Mouse (Mus musculus) v-Abl transformed pro-B cells (cell line): Measurements from ENCODE around the gene Herc6.

Experiments
- in situ Hi-C, 2 experiments: fragments of 400-800 bp; cut with MboI; formaldehyde crosslinking; loops; one replicate each; pipeline ENCODE4 v1.15.1; 2025; ENCODE audit not compliant: unreplicated experiment in 2 of 2

Gene Herc6

DNA sequence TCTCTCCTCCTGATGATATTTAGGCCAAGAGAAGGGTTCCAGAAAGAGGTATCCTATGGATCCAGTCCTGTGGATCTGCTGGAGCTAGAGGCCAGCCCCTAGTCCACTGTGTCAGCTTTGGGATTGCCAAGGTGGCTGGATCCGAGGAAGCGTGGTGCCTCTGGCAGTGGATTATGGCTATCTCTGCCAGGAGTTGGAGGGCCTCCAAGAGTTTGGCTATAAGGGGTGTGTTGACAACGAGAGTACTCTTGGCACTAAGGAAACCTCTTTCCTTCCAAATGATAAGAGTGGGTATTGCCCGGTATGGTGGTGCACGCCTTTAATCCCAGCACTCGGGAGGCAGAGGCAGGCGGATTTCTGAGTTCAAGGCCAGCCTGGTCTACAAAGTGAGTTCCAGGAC lies 15.3 kb upstream of the Herc6 start:
- in situ Hi-C loops = loop anchor here (5.0 to 25.0 kb wide), 5 partner anchors 128 to 1197 kb away; partner anchors contain the start of genes Vmn1r12 (in 1 of the 2) and Vmn1r21 (in 1 of the 2)

DNA sequence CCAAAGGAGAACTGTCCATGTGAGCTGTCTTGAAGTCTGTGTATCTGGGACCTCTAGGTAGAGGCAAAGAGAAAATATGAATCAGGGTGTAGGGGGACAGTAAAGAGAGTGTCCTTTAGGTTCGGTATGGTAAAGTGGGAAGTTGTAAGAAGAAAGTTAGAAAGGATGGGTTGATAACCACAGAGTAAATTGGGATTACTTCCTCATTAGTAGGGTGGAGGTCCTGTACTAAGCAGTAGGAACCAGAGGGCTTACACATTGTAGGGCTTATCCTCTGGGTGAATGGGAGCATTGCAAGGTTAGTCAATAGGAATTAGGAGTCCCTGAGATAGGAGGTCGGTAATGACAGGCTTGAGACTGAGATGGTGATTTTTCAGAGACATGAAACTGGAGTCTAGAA lies 13.2 kb upstream of the Herc6 start:
- in situ Hi-C loops = loop anchor here (5.0 to 25.0 kb wide), 5 partner anchors 130 to 1195 kb away; partner anchors contain the start of genes Vmn1r12 (in 1 of the 2) and Vmn1r21 (in 1 of the 2)

DNA sequence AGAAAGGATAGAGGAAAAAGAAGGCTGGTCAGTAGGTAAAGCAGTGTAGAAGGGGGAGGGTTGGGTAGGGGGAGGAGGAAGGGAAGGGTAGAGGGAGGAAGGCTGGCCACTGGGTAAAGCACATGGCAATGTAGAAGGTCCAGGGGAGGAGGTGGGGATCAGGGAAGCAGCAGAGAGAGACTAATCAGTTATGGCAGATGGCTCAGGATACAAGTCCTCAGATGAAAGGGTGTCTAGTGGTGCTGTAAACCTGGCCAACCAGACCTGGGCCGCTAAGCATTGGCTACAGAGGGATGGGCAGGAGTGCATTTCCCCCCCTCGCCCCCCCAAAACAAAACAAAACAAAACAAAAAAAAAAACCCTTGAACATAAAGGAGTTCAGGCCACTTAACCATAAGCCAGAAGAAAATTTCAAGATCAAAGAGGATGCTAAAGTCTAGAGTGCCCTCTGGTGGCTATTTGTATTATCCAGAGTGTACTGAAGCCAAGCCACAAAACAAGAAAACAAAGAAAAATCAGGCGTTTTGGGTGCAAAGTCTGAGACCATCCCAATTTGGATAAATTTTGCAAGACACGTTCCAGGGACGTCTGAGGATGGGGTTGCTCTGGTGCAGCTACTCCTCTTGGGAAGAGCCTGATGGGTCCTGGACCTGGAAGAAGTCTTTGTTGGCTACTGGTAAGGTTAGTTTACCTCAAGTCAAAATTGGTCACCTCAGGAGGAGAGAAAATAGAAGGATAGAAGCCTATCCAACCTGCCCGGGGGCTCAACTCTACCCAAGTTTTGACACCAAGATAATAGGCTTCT lies 10.4 kb upstream of the Herc6 start:
- in situ Hi-C loops = loop anchor here (5.0 to 25.0 kb wide), 9 partner anchors 133 to 1192 kb away; partner anchors contain the start of genes Nt5c3 (in 2 of the 2), Vmn1r4 (in 2 of the 2), Lsm5 (in 1 of the 2) and Vmn1r12 (in 1 of the 2)

DNA sequence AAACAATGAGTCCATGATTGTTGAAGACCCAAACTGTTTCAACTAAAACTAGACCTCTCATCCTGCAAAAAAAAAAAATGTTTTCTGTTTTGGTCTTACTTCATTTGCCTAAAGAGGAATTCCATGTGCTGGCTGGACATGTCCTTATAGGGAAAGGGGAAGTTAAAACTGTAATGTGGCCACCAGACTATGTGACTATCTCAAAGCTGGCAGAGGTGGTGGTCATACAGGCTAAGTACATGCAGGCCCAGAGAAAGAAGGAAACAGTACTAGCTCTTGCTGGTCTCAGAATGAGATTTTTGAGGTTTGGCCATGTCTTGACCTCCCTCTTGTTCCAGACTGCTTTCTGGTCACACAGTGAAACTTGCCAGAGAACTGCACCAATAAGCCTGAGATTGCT lies 9.2 kb upstream of the Herc6 start:
- in situ Hi-C loops = loop anchor here (5.0 to 25.0 kb wide), 9 partner anchors 134 to 1191 kb away; partner anchors contain the start of genes Nt5c3 (in 2 of the 2), Vmn1r4 (in 2 of the 2), Lsm5 (in 1 of the 2) and Vmn1r12 (in 1 of the 2)

DNA sequence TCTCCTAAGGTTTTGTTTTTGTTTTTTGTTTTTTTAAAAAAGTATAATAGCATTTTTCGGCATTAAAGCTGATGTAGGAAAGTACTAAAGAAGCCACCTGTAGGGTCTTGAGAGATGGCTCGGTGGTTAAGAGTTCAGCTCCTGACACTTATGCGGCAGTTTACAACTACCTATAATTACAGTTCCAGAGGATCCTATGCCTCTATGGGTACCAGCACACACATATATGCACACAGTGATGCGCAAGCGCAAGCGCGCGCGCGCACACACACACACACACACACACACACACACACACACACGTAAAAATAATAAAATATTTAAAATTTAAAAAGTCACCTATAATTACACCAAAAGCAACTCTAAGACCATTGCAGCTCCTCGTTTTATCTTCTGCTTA lies 795 bp downstream of the Herc6 start:
- in situ Hi-C loops = no loop called here

DNA sequence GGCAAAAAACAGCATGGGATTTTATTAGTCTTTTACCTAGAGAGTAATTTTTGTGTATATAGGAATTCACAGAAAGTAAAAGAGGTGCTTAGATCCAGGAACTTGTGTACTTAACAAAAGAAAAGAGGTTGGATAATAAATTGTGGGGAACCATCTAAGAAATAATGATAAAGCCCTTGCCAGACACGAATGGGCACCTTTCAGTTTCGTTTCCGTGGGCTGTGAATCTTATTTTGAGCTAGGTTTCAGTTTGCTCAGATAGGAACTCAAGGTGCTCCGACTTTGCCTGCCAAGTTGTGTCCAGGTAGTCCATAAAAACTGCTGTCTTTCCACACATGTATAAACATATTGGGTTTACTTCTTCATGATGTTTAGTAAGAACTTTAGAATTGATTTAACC lies 1.6 kb downstream of the Herc6 start:
- in situ Hi-C loops = no loop called here

DNA sequence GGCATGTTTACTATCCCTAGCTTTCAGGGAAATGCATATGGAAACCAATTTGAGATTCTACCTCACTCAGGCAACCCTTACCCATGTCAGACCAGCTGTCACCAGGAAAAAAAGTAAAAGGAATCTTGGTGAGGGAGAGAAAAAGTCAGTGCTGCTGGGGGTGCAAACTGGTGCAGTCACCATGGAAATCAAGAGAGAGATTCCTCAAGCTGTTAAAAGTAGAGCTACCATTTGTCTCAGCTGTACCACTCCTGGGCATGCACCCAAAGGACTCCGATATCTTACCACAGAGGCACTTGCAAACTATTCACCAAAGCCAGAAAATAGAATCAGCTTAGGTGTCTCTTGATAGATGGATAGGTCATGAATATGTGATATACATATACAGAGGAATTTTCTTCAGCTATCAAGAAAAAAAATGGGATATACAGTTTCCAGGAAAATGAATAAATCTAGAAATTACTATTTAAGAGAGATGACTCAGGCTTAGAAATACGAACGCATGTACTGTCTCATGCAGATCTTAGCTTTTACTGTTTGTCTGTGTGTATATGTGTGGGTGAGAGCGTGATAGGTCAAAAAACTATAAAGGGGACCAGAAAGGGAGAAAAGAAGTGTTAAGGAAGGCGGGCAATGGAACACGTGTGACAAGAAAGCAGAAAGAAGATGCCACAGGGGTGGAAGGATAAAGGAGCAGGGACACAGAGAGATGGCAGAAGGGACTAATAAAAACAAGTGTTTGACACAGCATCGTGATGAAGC lies 24.9 kb downstream of the Herc6 start:
- in situ Hi-C loops = no loop called here

- in situ Hi-C loops = no loop called here
Measured at GRCm38 (mm10) chr6:57607999-57608398, 27.2 kb downstream of the Herc6 start.

- in situ Hi-C loops = no loop called here
Measured at GRCm38 (mm10) chr6:57609631-57610030, 28.8 kb downstream of the Herc6 start.

GRCm38 (mm10) chr6:57615788-57616187 lies 35.0 kb downstream of the Herc6 start:
- in situ Hi-C loops = no loop called here

DNA sequence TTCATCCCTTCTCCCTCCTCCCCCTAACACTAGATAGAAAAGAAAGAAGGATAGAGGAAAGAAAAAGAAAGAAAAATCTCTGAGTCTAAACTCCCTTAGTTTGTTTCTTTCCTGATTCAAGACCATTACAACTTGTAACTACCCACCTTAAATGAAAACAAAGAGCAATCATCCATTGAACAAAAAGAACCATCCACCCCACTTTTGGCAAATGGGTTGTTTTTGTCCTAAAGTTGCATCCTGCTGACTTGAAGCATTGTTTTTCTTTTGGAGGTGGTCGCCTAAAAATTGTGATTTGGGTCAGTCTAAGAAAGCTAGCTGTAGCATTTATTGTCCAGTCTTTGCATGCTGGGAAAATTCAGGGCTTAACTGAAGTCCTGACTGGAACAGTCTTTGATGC lies 58.7 kb downstream of the Herc6 start:
- in situ Hi-C loops = loop anchor here in 1 of 2 experiments (5.0 kb wide), 1 partner anchor 52 kb away; no protein-coding TSS in a partner anchor

GRCm38 (mm10) chr6:57641789-57642188 lies 61.0 kb downstream of the Herc6 start:
- in situ Hi-C loops = no loop called here

- in situ Hi-C loops = no loop called here
Measured at GRCm38 (mm10) chr6:57647256-57647655, 66.5 kb downstream of the Herc6 start.

- in situ Hi-C loops = no loop called here
Measured at GRCm38 (mm10) chr6:57661295-57661694, 80.5 kb downstream of the Herc6 start.

DNA sequence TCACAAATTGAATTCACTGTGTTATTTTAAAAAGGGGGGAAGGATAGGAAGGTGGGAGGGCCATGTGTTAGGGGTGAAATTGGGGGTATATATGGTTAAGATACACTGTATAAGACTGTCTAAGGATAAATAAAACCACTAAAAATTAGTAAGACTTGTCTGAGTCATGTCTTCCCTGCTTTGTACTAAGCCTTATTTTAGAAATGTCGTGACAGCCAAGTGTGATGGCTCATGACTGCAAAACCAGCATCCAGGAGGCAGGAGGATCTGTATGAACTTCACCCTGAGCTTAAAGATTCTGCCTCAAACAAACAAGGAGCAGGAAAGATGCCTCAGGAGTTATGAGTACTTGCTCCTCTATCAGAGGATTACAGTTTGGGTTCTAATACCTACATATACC lies 103.4 kb downstream of the Herc6 start:
- in situ Hi-C loops = loop anchor here (5.0 to 25.0 kb wide), 4 partner anchors 87 to 1503 kb away; partner anchors contain the start of genes Nt5c3 (in 1 of the 2) and Vmn1r4 (in 1 of the 2)

GRCm38 (mm10) chr6:57691467-57692261 lies 110.9 kb downstream of the Herc6 start, which contains the start of gene Pyurf:
TSS of gene Pyurf (minus strand) at chr6:57692078.
- in situ Hi-C loops = loop anchor here (10.0 to 25.0 kb wide), 4 partner anchors 779 to 1496 kb away; partner anchors contain the start of genes Nt5c3 (in 1 of the 2) and Vmn1r4 (in 1 of the 2)

- in situ Hi-C loops = loop anchor here (10.0 to 25.0 kb wide), 4 partner anchors 781 to 1494 kb away; partner anchors contain the start of genes Nt5c3 (in 1 of the 2) and Vmn1r4 (in 1 of the 2)
Measured at GRCm38 (mm10) chr6:57693116-57693515, 112.3 kb downstream of the Herc6 start.

DNA sequence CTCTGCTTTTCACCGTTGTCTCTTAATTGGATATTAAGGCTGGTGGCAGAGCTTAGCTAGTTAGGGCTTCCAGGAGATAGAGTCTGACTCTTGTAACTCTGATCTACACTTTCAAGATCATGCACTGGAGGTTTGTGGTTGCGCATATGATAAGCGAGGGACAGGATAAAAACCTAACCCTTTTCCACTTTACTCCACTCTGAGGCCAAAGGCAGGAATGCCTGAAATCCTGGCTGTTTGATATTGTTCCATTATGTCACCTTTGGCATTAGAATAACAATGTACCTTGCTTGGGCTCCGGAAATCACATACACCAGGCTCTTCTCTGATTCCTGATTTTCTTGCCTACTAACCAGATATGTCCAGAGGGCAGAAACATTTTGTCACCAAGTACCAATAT lies 120.9 kb downstream of the Herc6 start:
- in situ Hi-C loops = loop anchor here (10.0 to 25.0 kb wide), 2 partner anchors 914 to 1483 kb away; partner anchors contain the start of gene Kbtbd2 (in 1 of the 2)

GRCm38 (mm10) chr6:57702376-57702742 lies 121.6 kb downstream of the Herc6 start, which contains the start of gene Lancl2:
TSS of gene Lancl2 (plus strand) at chr6:57702540.
- in situ Hi-C loops = loop anchor here (10.0 to 25.0 kb wide), 2 partner anchors 915 to 1482 kb away; partner anchors contain the start of gene Kbtbd2 (in 1 of the 2)
